Mouse (Mus musculus) liver, embryonic 14.5 days (tissue): Measurements from ENCODE around the gene Fosb. TPM values are rescaled to one million over a fixed set of nuclear protein-coding genes. Genes with fewer than 3 reads are reported as not detected.
A peak's percentile ranks its signal among the peaks of the same experiment; 100 is the strongest.

Source experiments
- ATAC-seq: fragments of 200-750 bp; cut with Nextera tagmentation; 2 replicates; pipeline ENCODE4 v1.8.0; 2017; ENCODE audit warnings: moderate number of reproducible peaks, mild to moderate bottlenecking, moderate library complexity; ENCODE audit not compliant: insufficient read depth
- DNase-seq, 3 experiments: peaks; one replicate each; pipeline ENCODE4 v3.0.0-alpha.2; 2012 to 2013; ENCODE audit warnings: low read depth in 3 of 3, low spot score in 3 of 3
- H3K27ac ChIP-seq: fragments of 300-500 bp; sonication (generic); 2 replicates; pipeline ENCODE4 v1.5.1; 2014; ENCODE audit warnings: moderate library complexity, mild to moderate bottlenecking, control low read depth, inconsistent platforms
- H3K27me3 ChIP-seq: fragments of 300-500 bp; sonication (generic); 2 replicates; pipeline ENCODE4 v1.6.1; 2014; ENCODE audit warnings: mild to moderate bottlenecking, low read length, moderate library complexity; ENCODE audit not compliant: control insufficient read depth, insufficient read depth
- H3K36me3 ChIP-seq: fragments of 300-500 bp; sonication (generic); replicated peaks from 2 replicates; pipeline ENCODE4 v1.6.1; 2014; ENCODE audit warnings: low read depth; ENCODE audit not compliant: control insufficient read depth, insufficient read depth
- H3K4me1 ChIP-seq, 2 experiments: fragments of 200-500 bp in 1 of 2; fragments of 300-500 bp in 1 of 2; sonication (generic) in 1 of 2; replicated peaks; 2 replicates each; pipeline ENCODE4 v1.6.1; 2012 to 2014; ENCODE audit warnings: antibody characterized with exemption in 1 of 2, inconsistent platforms in 1 of 2, low read length in 1 of 2; ENCODE audit not compliant: control insufficient read depth in 2 of 2, insufficient read depth in 2 of 2
- H3K4me2 ChIP-seq: fragments of 300-500 bp; sonication (generic); 2 replicates; pipeline ENCODE4 v1.6.1; 2014; ENCODE audit warnings: low read depth, mild to moderate bottlenecking, control low read depth, moderate library complexity
- H3K4me3 ChIP-seq, 2 experiments: fragments of 200-500 bp in 1 of 2; fragments of 300-500 bp in 1 of 2; sonication (generic) in 1 of 2; 2 replicates each; pipeline ENCODE4 v1.5.1; 2012 to 2014; ENCODE audit warnings: low read depth in 2 of 2, low read length in 2 of 2, mild to moderate bottlenecking in 2 of 2, control low read depth in 1 of 2, inconsistent platforms in 1 of 2, moderate library complexity in 1 of 2; ENCODE audit not compliant: insufficient read depth in 1 of 2
- H3K9ac ChIP-seq: fragments of 300-500 bp; sonication (generic); replicated peaks from 2 replicates; pipeline ENCODE4 v1.6.1; 2014; ENCODE audit warnings: mild to moderate bottlenecking, control low read depth, moderate library complexity
- H3K9me3 ChIP-seq: fragments of 300-500 bp; sonication (generic); 2 replicates; pipeline ENCODE4 v1.6.1; 2016; ENCODE audit warnings: low read length, mixed read lengths; ENCODE audit not compliant: control insufficient read depth
- CTCF ChIP-seq: IDR thresholded peaks from 2 replicates; pipeline ENCODE4 v1.5.1; 2016; ENCODE audit warnings: antibody characterized with exemption, low read depth, control low read depth
- EP300 ChIP-seq: IDR thresholded peaks from 2 replicates; pipeline ENCODE4 v1.6.1; 2016; ENCODE audit warnings: antibody characterized with exemption, low read depth
- WGBS: fragments of 180-500 bp; shearing (Covaris S2); extraction: QIAGEN DNeasy Blood & Tissue Kit; methylation state at CpG from one replicate; pipeline ENCODE4 v1.1.7; 2014; ENCODE audit not compliant: insufficient replicate concordance; 5-methylcytosine and 5-hydroxymethylcytosine counted together
- polyA plus RNA-seq, 2 experiments: library from polyadenylated mRNA; depleted of rRNA in 1 of 2; stranded (reverse) in 1 of 2; unstranded in 1 of 2; fragments of >200 nt; fragmentation: Nextera tagmentation in 1 of 2; extraction: Ambion mirVana in 1 of 2; gene quantifications; 2 replicates each; pipeline versions ENCODE4 v1.2.1 to v1.2.3; 2012 to 2014

Gene Fosb
- polyA plus RNA-seq (2012; rRNA removed): 0.03 and 0.04 TPM in 2 replicates
- not detected in 2 replicates for polyA plus RNA-seq (2014; fragmentation: Nextera tagmentation; extraction: Ambion mirVana)

- H3K27ac ChIP-seq: no peak within 1 kb of the TSS
- peaks cover 3 to 11% of the 10 kb centered on the region in 2 experiments; a peak in 3 of 4 replicates for H3K4me1 ChIP-seq
- H3K36me3 ChIP-seq: no peaks in the 10 kb centered on the region
- 0% methylated on average over 49 of the region's 49 CpGs for WGBS
- 0 out of 2 replicates have a peak, but pooled peaks have one; percentile 36 for TF ChIP-seq EP300
- TF ChIP-seq CTCF: peak; percentile 74
- H3K4me3 ChIP-seq: peak within 1 kb of the TSS; percentile 60 to 63
- peak within 1 kb of the TSS; percentile 87 for H3K4me2 ChIP-seq
- H3K9me3 ChIP-seq: no peaks in the 10 kb centered on the region
- H3K27me3 ChIP-seq: peaks cover 40% of the 10 kb centered on the region
- H3K9ac ChIP-seq: peak within 1 kb of the TSS; percentile 40
- ATAC-seq (peak; percentile 81), DNase-seq (peak; percentile 80 to 89 (median 82))
Observed at GRCm38 (mm10) chr7:19309884-19310641, at the start of gene Fosb. Gene Fosb (minus strand): TSS chr7:19310051.

DNA sequence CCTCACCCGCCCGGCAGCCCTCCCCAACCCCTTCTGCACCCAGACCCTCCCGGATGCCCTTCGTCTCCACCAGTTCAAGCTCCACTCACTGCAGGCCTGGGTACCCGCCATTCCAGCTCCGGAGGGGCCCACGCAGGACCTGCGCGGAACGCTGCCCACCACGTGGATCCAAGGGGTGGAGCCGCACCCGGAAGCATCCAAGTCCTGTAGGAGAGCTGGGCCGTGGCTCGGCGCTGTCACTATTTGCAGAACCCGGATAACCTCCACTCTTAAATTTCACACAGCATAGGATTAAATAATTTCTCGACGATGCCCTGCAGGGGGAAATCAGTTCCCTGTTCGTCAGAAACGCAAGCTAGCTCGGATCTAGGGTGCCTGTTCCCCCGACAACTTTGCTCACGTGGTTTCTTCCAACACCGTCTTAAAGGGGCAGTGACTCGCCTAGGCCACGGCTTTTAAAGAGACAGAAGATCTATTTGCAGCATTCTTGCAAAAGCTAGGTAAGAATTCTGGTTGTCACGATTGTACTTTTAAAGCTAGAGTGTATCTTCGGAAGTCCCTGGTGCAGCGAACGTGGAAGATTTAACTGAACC lies 49.5 kb upstream of the Fosb start, which contains the start of the genes Cd3eap and Ppp1r13l:
Gene Cd3eap (minus strand): TSS at position 185 of the 593 bp plus-strand sequence.
Gene Ppp1r13l (plus strand): TSS at position 451 of the 593 bp plus-strand sequence.
- peaks cover 5% of the 10 kb centered on the region; the same call in 1 of the 2 replicates for H3K36me3 ChIP-seq
- peaks cover 19 to 27% of the 10 kb centered on the region in 2 experiments for H3K4me1 ChIP-seq
- H3K4me3 ChIP-seq: peak within 1 kb of the TSS; percentile 71 to 76
- peak within 1 kb of the TSS; percentile 100 for H3K4me2 ChIP-seq
- peak within 1 kb of the TSS; percentile 64 for H3K9ac ChIP-seq
- WGBS: under 1% methylated on average over 31 of the region's 31 CpGs
- peak; percentile 22; the same call in 1 of the 2 replicates for TF ChIP-seq EP300
- no peak for TF ChIP-seq CTCF
- H3K27ac ChIP-seq: peak within 1 kb of the TSS; percentile 62
- peak; percentile 70 to 81 (median 70) for DNase-seq
- no peaks in the 10 kb centered on the region for H3K9me3 ChIP-seq
- peak; percentile 74 for ATAC-seq
- H3K27me3 ChIP-seq: no peaks in the 10 kb centered on the region

DNA sequence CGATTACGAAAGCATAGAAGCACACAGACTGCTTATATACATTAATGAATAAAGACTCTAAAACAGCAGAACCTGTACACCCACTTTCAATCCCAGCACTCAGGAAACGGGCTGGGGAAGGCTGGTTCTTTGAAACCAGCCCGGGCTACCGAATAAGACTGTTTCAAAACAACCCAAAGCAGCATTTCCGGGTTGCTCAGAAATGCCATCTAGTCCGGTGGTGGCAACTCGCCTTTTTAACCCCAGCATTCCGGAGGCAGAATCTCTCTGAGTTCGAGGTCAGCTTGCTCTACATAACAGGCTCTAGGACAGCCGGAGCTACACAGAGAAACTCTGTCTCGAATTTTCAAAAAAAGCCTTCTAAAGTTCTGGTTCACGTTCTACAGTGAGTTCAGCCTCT lies 48.8 kb upstream of the Fosb start:
- H3K4me2 ChIP-seq: peak overlapping the region; percentile 100
- H3K27me3 ChIP-seq: no peaks in the 10 kb centered on the region
- DNase-seq: no peak
- 11% methylated on average over 13 of the region's 13 CpGs for WGBS
- H3K9ac ChIP-seq: peak overlapping the region; percentile 64
- H3K27ac ChIP-seq: no peak overlapping the region
- no peaks in the 10 kb centered on the region for H3K9me3 ChIP-seq
- H3K4me3 ChIP-seq: peak overlapping the region; percentile 71 to 76
- TF ChIP-seq CTCF (no peak), EP300 (no peak)
- no peak for ATAC-seq
- peaks cover 19 to 27% of the 10 kb centered on the region in 2 experiments for H3K4me1 ChIP-seq
- peaks cover 5% of the 10 kb centered on the region; the same call in 1 of the 2 replicates for H3K36me3 ChIP-seq

DNA sequence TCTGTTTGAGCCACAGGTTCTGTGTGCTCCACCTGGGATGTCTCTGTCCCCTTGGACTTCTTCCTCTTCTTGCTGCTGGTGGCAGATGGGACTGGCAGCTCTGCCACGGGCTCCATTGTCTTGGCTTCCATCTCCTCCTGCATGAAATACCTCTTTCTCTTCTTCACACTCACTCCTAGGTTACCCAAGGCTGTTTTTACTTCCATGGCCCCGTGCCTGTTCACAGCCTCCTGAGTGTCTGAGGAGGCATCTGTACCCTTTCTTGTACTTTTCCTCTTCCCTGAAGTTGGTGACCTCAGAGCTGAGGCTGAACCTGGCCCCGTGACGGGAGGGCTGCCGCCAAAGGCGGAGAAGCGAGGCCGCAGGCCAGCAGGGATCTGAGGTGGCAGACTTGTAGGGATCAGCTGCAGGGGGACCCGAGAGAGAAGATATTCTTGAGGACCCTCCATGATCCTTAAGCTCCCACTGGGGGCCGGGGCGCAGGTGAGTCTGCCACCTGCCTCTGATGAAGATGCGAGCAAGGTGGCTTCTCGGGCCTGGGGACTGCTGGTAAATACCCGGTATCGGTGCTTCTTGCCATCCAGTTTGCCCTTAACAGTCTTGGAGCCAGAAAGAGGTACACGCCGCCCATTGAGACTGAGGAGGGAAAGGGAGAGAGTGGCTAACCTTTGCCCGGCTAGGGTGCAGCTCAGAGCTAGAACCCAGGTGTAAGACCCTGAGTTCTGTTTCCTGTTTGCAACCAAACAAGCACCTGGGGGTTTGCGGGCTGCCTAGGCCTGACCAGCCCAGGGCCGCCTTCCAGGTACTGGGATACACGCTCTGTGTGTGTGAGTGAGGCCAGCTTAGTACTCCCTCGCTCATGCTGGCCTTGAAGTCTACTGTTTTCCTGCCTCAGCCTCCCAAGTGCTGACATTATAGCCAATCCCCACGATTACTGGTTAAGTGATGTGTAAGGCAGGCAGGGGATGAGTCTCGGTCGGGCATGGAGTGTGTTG lies 47.8 kb upstream of the Fosb start:
- peak overlapping the region; percentile 100 for H3K4me2 ChIP-seq
- TF ChIP-seq EP300 (no peak), CTCF (no peak)
- H3K9me3 ChIP-seq: no peaks in the 10 kb centered on the region
- no peak overlapping the region for H3K9ac ChIP-seq
- WGBS: 78% methylated on average over 25 of the region's 25 CpGs
- no peak overlapping the region for H3K4me3 ChIP-seq
- no peaks in the 10 kb centered on the region for H3K27me3 ChIP-seq
- no peak overlapping the region for H3K27ac ChIP-seq
- no peak for ATAC-seq
- peaks cover 19 to 27% of the 10 kb centered on the region in 2 experiments for H3K4me1 ChIP-seq
- no peak for DNase-seq
- H3K36me3 ChIP-seq: peaks cover 5% of the 10 kb centered on the region; the same call in 1 of the 2 replicates
